Mouse (Mus musculus) bone marrow macrophage, adult 2 months (primary cell): Measurements from ENCODE around the gene Trpc4.

Source experiments
- CTCF ChIP-seq: IDR thresholded peaks from 2 replicates; pipeline ENCODE4 v1.5.1; 2012; ENCODE audit warnings: low read depth, mild to moderate bottlenecking, low read length, moderate library complexity
- POLR2A ChIP-seq: IDR thresholded peaks from 2 replicates; pipeline ENCODE4 v1.6.1; 2012; ENCODE audit warnings: mild to moderate bottlenecking, low read depth, low read length, borderline replicate concordance

DNA sequence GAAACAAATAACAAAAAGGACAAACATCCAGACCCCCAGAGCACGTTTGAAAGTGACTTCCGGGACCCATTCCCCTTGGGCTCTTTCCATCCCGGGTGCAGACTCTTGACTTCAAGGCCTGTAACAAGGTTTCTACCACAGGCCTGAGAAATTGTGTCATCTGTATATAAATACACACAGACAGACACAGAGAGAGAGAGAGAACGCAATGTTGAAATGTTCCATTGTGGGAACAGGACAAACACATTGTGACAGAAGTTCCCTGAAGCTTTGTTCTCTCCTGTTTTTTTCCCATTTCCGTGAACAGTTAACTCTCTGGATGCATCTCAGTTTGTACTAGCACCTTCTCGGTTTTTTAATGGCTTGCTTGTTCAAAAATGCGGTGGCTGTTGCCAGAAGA is 118.8 kb downstream of the Trpc4 start:
- TF ChIP-seq POLR2A (no peak), CTCF (no peak)
